Comparison of ENCODE assay signal across 9 mouse cellular contexts in the genomic region with DNA sequence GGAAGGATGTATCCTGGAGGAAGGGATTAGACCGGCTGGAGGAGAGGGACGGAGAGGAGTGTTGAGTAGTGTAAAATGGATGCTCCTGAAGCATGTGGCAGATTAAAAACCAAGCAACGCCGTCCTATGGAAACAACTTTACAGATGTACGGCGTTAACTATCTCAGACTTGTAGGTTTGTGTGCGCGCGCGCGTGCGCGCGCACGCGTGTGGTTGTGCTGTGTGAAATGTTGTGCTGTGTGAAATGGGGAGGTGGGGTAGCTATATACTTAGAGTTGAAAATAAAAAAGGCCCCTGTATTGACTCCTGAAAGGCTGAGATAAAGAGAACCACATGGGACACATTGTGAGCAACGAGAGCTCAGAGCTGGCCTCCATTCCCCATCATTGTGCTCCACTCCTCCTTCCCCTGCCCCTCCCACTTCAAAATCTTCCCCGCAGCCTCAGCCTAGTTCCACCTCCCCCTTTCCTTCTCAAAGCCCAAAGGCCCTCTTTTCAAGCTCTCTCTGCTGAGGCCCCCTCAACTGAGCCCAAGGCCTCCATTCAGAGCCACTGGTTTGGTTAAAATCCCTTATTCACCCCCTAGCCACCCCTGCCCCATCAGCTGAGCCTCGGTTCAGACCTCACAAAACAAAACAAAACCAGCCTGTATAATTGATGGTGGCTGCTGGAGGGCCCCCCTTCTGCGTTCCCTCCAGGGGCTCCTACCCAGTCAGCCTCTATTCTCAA. TPM values are rescaled to one million over a fixed set of nuclear protein-coding genes. Genes with fewer than 3 reads are reported as not detected.
A peak's percentile ranks its signal among the peaks of the same experiment; 100 is the strongest.
DNase-seq lines count a peak whose midpoint lies in the region; ATAC-seq and TF ChIP-seq lines count a peak whose summit lies in the region.
"Had no signal": no experiment of that assay in that cellular context is flagged by ENCODE, and none has a peak within 500 bp of the region (broad histone marks: within the 10 kb centered on the region; RNA-seq: fewer than 3 reads in every experiment).

No protein-coding gene starts in this region.

- no peaks in the 10 kb centered on the region for H3K27me3 ChIP-seq in hindbrain, embryonic 10.5 days (ENCODE audit: insufficient read depth, poor library complexity, severe bottlenecking)
- H3K27me3 ChIP-seq in liver, postnatal 0 days (ENCODE audit: insufficient read depth, low read length), result peaks cover 8% of the 10 kb centered on the region
- H3K27me3 ChIP-seq: Patski had no signal

- no peak for TF ChIP-seq CTCF in liver, postnatal 0 days (IDR thresholded peaks at IDR 0.05; ENCODE audit: low read depth)

- peaks cover 5% of the 10 kb centered on the region for H3K9me3 ChIP-seq in hindbrain, embryonic 10.5 days
- no peaks in the 10 kb centered on the region; the same call in 1 of the 2 replicates for H3K9me3 ChIP-seq in liver, postnatal 0 days (ENCODE audit: low read length)

- H3K27ac ChIP-seq in hindbrain, embryonic 10.5 days, result peak overlapping the region; percentile 88
- no peak overlapping the region for H3K27ac ChIP-seq in liver, postnatal 0 days (ENCODE audit: low read depth)

- ATAC-seq in liver, postnatal 0 days, result no peak
- no peak for ATAC-seq in megakaryocyte progenitor cell, adult 5-6 weeks (replicated peaks; ENCODE audit: poor library complexity)
- ATAC-seq: Patski had no signal

- 0 out of 2 replicates have a peak overlapping the region, but pooled peaks have one; percentile 4 for H3K4me2 ChIP-seq in liver, postnatal 0 days (ENCODE audit: low read depth, low read length)

- H3K4me3 ChIP-seq in hindbrain, embryonic 10.5 days, result peak overlapping the region; percentile 40
- H3K4me3 ChIP-seq in liver, postnatal 0 days (ENCODE audit: low read depth, low read length), result no peak overlapping the region

- peak; percentile 2 to 11 for DNase-seq in thymus, postnatal 36 days
- DNase-seq in thymus, postnatal 0 days (ENCODE audit: low spot score), result no peak
- DNase-seq in hindbrain, embryonic 10.5 days (ENCODE audit: low spot score), result peak; percentile 82
- DNase-seq in liver, postnatal 0 days, result no peak
- no peak for DNase-seq in cerebellum, postnatal 14 days
- no peak for DNase-seq in spleen, postnatal 10 days (ENCODE audit: low spot score in 2 of 2)
- DNase-seq: lung, adult 18-20 months had no signal

- H3K9ac ChIP-seq in liver, postnatal 0 days (replicated peaks), result no peak overlapping the region

- 0 out of 2 replicates have a peak, but pooled peaks cover 2% of the 10 kb centered on the region for H3K36me3 ChIP-seq in hindbrain, embryonic 10.5 days
- H3K36me3 ChIP-seq in liver, postnatal 0 days (replicated peaks; ENCODE audit: insufficient read depth, low read length), result no peaks in the 10 kb centered on the region

- 30% methylated on average over 20 of the region's 20 CpGs for WGBS in hindbrain, embryonic 10.5 days
- 61% methylated on average over 20 of the region's 20 CpGs for WGBS in liver, postnatal 0 days (ENCODE audit: insufficient replicate concordance)

- TF ChIP-seq EP300 in liver, postnatal 0 days (IDR thresholded peaks at IDR 0.05; ENCODE audit: low read depth), result no peak

- peaks cover 67% of the 10 kb centered on the region for H3K4me1 ChIP-seq in hindbrain, embryonic 10.5 days (replicated peaks)
- no peaks in the 10 kb centered on the region for H3K4me1 ChIP-seq in liver, postnatal 0 days (ENCODE audit: insufficient read depth)

RNA-seq across cellular contexts. Expression of gene Nepro, which starts 36.9 kb away (rescaled TPM):
- polyA plus RNA-seq in thymus, postnatal 0 days (2015; fragmentation: Nextera tagmentation; extraction: Ambion mirVana), result 4.8 and 5.8 TPM in 2 replicates
- 8.8 and 14.9 TPM in 2 replicates for polyA plus RNA-seq in hindbrain, embryonic 10.5 days (2016; fragmentation: Nextera tagmentation; extraction: Ambion mirVana)
- 1.9 and 2.4 TPM in 2 replicates for polyA plus RNA-seq in liver, postnatal 0 days (2015; fragmentation: Nextera tagmentation; extraction: Ambion mirVana)
- 18.6 and 20.5 TPM in 2 replicates for total RNA-seq in megakaryocyte progenitor cell, adult 5-6 weeks (2015)
- total RNA-seq in megakaryocyte progenitor cell, adult 5-6 weeks (2017), result 19.4 and 26.3 TPM in 2 replicates

RNA-seq across cellular contexts. Expression of gene Gtpbp8, which starts 59.0 kb away (rescaled TPM):
- 26.8 and 28.0 TPM in 2 replicates for polyA plus RNA-seq in thymus, postnatal 0 days (2015; fragmentation: Nextera tagmentation; extraction: Ambion mirVana)
- 27.7 and 30.5 TPM in 2 replicates for polyA plus RNA-seq in hindbrain, embryonic 10.5 days (2016; fragmentation: Nextera tagmentation; extraction: Ambion mirVana)
- 18.3 and 18.4 TPM in 2 replicates for polyA plus RNA-seq in liver, postnatal 0 days (2015; fragmentation: Nextera tagmentation; extraction: Ambion mirVana)
- total RNA-seq in megakaryocyte progenitor cell, adult 5-6 weeks (2015), result 12.6 and 16.1 TPM in 2 replicates
- total RNA-seq in megakaryocyte progenitor cell, adult 5-6 weeks (2017), result 14.5 and 15.2 TPM in 2 replicates

Comparison
In these comparisons a context has a peak if more than half of its experiments do, and no peak if none do; other contexts are left out.
1. DNase-seq: peak in thymus, postnatal 36 days (2 of 2) and hindbrain, embryonic 10.5 days (single experiment); none in thymus, postnatal 0 days (single experiment), liver, postnatal 0 days (single experiment), cerebellum, postnatal 14 days (0 of 2) and spleen, postnatal 10 days (0 of 2).